Mouse (Mus musculus) embryonic facial prominence, embryonic 13.5 days (tissue): ENCODE data around the gene Hipk1. TPM values are rescaled to one million over a fixed set of nuclear protein-coding genes. Genes with fewer than 3 reads are reported as not detected.
"Not testable (repeated sequence)": the region's sequence is repeated elsewhere in the genome, so short reads cannot be mapped to it uniquely, and the experiment has no call there.

Experiments
- ATAC-seq: fragments of 200-750 bp; cut with Nextera tagmentation; 2 replicates; pipeline ENCODE4 v1.8.0; 2017; ENCODE audit warnings: low read depth; ENCODE audit not compliant: insufficient number of reproducible peaks, insufficient read depth, low FRiP score, low TSS enrichment
- H3K27ac ChIP-seq: fragments of 300-500 bp; sonication (generic); 2 replicates; pipeline ENCODE4 v1.5.1; 2015; ENCODE audit warnings: moderate library complexity, mild to moderate bottlenecking, inconsistent platforms
- H3K27me3 ChIP-seq: fragments of 300-500 bp; sonication (generic); 2 replicates; pipeline ENCODE4 v1.6.1; 2015; ENCODE audit warnings: mild to moderate bottlenecking, inconsistent platforms
- H3K36me3 ChIP-seq: fragments of 300-500 bp; sonication (generic); 2 replicates; pipeline ENCODE4 v1.6.1; 2015; ENCODE audit warnings: mild to moderate bottlenecking, inconsistent platforms
- H3K4me1 ChIP-seq: fragments of 300-500 bp; sonication (generic); 2 replicates; pipeline ENCODE4 v1.6.1; 2015; ENCODE audit warnings: inconsistent platforms
- H3K4me2 ChIP-seq: fragments of 300-500 bp; sonication (generic); 2 replicates; pipeline ENCODE4 v1.6.1; 2015; ENCODE audit warnings: moderate library complexity, mild to moderate bottlenecking, inconsistent platforms
- H3K4me3 ChIP-seq: fragments of 300-500 bp; sonication (generic); 2 replicates; pipeline ENCODE4 v1.5.1; 2015; ENCODE audit warnings: mild to moderate bottlenecking, inconsistent platforms
- H3K9ac ChIP-seq: fragments of 300-500 bp; sonication (generic); 2 replicates; pipeline ENCODE4 v1.6.1; 2015; ENCODE audit warnings: mild to moderate bottlenecking, inconsistent platforms
- H3K9me3 ChIP-seq: fragments of 300-500 bp; sonication (generic); 2 replicates; pipeline ENCODE4 v1.6.1; 2016; ENCODE audit warnings: inconsistent platforms
- WGBS: fragments of 180-500 bp; shearing (Covaris S2); methylation state at CpG from one replicate; pipeline ENCODE4 v1.1.7; 2015; ENCODE audit warnings: mixed read lengths; 5-methylcytosine and 5-hydroxymethylcytosine counted together
- polyA plus RNA-seq: library from polyadenylated mRNA; unstranded; fragments of >200 nt; fragmentation: Nextera tagmentation; extraction: Ambion mirVana; gene quantifications from 2 replicates; pipeline ENCODE4 v1.2.1, GENCODE M21; 2015

Hipk1 gene
- polyA plus RNA-seq, 1 experiment from 2014 or later = 11.6 TPM

DNA sequence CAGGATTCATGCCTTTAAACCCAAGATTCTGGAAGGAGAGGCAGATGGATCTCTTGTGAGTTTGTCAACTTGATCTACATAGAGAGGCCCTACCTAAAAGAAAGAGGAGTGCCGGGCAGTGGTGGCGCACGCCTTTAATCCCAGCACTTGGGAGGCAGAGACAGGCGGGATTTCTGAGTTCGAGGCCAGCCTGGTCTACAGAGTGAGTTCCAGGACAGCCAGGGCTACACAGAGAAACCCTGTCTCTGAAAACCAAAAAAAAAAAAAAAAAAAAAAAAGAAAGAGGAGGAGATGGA is 696 bp upstream of the Hipk1 start:
- H3K9me3 ChIP-seq, H3K4me3 ChIP-seq, H3K27me3 ChIP-seq, H3K9ac ChIP-seq, ATAC-seq, H3K36me3 ChIP-seq, H3K27ac ChIP-seq: not testable (repeated sequence)
- H3K4me2 ChIP-seq = peak overlapping the region; percentile 72; the same call in 1 of the 2 replicates
- WGBS = 79% methylated on average over 5 of the region's 5 CpGs
- peaks cover 26% of the 10 kb centered on the region for H3K4me1 ChIP-seq

DNA sequence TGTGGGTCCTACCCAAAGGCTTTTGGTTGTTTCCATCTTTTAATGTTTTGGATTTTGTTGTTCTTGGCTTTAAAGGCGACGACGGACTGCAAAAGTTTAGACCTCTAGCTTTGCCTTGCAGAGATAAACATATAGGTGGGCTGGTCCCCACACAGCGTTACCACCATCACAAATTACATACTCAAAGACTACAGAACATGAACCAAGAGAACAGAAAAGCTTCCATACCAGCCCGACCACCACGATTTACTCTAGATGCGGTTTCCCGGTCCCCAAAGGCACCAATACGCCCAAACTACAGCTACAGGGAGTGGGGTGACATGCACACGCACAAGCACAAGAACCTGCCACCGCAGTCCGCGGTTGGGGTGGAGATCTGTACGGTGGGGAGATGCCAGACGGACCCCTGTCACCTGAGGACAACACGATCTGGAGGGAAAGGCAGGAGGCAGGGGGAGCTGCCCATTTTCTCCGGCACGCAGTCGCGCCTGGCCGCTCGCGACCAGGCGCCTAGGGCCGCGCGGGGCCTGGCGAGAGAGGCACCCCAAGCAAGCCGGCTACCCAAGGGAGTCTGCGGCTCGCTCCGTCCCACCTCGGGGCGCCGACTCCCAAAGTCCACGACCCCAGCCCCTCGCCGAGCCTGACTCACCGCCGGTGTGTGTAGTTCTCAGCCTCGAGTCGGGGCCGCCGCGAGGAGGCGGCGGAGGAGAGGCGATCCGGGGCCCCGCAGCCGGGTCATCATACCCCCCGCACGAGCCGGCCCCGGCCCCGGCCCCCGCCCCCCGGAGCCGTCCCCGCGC is 817 bp downstream of the Hipk1 start:
- Histone ChIP-seq H3K4me1 (peaks cover 26% of the 10 kb centered on the region), H3K36me3 (no peaks in the 10 kb centered on the region), H3K4me2 (peak overlapping the region; percentile 72), H3K9ac (peak overlapping the region; percentile 96), H3K27me3 (no peaks in the 10 kb centered on the region), H3K27ac (peak overlapping the region; percentile 89), H3K9me3 (no peaks in the 10 kb centered on the region), H3K4me3 (peak overlapping the region; percentile 94)
- WGBS = under 1% methylated on average over 53 of the region's 61 CpGs
- peak; percentile 77 for ATAC-seq

DNA sequence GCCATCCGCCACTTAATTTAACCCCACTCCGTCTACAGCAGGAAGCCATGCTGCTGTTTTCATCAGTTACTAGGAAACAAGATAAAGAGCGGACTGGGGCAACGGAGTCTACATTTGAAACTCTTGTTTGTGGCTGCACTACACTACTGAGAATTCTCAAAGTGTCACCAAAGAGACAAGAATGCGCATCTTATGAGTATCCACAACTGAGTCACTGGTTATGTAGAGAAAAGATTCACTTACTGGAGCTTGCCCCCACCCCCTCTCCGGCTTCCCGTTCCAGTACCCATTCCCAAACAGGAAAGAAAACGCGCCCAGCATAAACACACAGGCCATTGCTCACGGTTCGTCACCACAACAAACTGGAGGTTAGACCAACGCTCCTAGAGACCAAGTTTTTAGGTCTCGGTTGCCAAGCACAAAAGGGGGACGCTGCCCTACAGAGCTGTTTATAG is 1.4 kb downstream of the Hipk1 start:
- no peak for ATAC-seq
- Histone ChIP-seq H3K36me3 (no peaks in the 10 kb centered on the region), H3K9ac (peak overlapping the region; percentile 96), H3K27me3 (no peaks in the 10 kb centered on the region), H3K27ac (peak overlapping the region; percentile 89), H3K9me3 (no peaks in the 10 kb centered on the region), H3K4me2 (peak overlapping the region; percentile 72), H3K4me1 (peaks cover 26% of the 10 kb centered on the region), H3K4me3 (peak overlapping the region; percentile 94)
- 3% methylated on average over 14 of the region's 14 CpGs for WGBS

- ATAC-seq = no peak
- no peaks in the 10 kb centered on the region for H3K36me3 ChIP-seq
- H3K4me2 ChIP-seq = peak overlapping the region; percentile 72
- no peaks in the 10 kb centered on the region for H3K27me3 ChIP-seq
- WGBS = 67% methylated on average over 7 of the region's 7 CpGs
- H3K27ac ChIP-seq = no peak overlapping the region
- no peak overlapping the region for H3K9ac ChIP-seq
- H3K4me3 ChIP-seq = peak overlapping the region; percentile 94
- peaks cover 26% of the 10 kb centered on the region for H3K4me1 ChIP-seq
- no peaks in the 10 kb centered on the region for H3K9me3 ChIP-seq
These were observed 2.3 kb downstream of the Hipk1 start for GRCm38 (mm10) chr3:103789096-103789495.

GRCm38 (mm10) chr3:103787225-103787624 is 4.1 kb downstream of the Hipk1 start:
- Histone ChIP-seq H3K36me3 (no peaks in the 10 kb centered on the region), H3K27ac (0 out of 2 replicates have a peak overlapping the region, but pooled peaks have one; percentile 28), H3K9ac (no peak overlapping the region), H3K4me2 (no peak overlapping the region), H3K4me3 (no peak overlapping the region), H3K9me3 (no peaks in the 10 kb centered on the region), H3K4me1 (peaks cover 33% of the 10 kb centered on the region), H3K27me3 (no peaks in the 10 kb centered on the region)
- WGBS = 68% methylated on average over 7 of the region's 7 CpGs
- ATAC-seq = no peak

DNA sequence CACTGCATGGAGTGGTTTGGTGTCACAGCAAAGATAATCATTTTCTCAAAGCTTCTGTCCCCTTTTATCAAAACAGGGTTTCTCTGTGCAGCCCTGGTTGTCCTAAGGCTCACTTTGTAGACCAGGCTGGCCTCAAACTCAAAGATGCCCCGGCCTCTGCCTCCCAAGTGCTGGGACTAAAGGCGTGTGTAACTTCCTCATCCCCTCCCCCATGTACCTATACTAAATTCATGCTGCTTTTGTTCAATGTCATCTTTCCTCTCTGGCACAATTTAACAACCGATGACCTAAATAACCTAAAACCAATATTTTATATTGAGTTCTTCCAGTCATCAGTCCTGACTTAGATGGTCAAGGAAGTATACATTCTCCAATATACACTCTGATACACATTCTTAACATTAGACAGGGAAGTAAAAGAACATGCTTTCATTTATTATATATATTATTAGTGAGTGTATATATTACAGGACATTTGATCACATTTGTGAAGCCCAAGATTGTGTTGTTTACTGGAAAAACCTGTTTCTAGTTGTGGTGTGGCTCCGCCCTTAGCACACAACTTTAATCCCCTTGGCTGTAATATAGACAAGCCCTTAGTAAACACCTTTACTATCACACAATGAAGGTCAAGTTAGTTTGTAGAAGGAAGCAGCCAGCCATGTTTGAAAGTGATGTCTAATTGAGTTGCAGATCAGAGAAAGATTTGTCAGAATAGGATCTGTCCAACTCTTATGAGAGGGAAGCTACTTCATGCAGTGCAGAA is 8.3 kb downstream of the Hipk1 start:
- ATAC-seq = no peak
- H3K36me3 ChIP-seq = peaks cover 4% of the 10 kb centered on the region; the same call in 1 of the 2 replicates
- 81% methylated on average over 4 of the region's 4 CpGs for WGBS
- peaks cover 13% of the 10 kb centered on the region for H3K4me1 ChIP-seq
- H3K27me3 ChIP-seq = no peaks in the 10 kb centered on the region
- no peak overlapping the region for H3K4me2 ChIP-seq
- H3K9ac ChIP-seq = no peak overlapping the region
- H3K9me3 ChIP-seq = no peaks in the 10 kb centered on the region
- no peak overlapping the region for H3K4me3 ChIP-seq
- H3K27ac ChIP-seq = no peak overlapping the region

DNA sequence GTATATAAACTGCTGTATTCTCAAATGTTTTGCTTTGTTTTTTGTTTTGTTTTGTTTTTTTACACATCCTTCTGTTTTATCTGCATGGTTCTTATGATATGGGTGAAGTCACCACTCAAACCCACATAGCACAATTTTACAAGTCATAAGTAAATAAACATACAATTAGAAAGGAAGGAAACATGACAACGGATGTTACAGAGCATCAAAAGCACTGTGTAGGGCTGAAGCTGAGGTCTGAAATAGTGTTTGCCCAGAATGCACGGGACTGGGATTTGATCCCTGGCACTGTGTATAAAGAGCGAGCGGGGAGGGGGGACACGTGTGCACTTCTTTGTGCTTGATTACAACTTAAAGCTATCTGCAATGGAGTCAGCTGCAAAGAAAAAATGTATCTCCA is 10.6 kb downstream of the Hipk1 start:
- H3K9ac ChIP-seq = no peak overlapping the region
- H3K9me3 ChIP-seq = no peaks in the 10 kb centered on the region
- H3K4me3 ChIP-seq = no peak overlapping the region
- no peak for ATAC-seq
- no peak overlapping the region for H3K4me2 ChIP-seq
- WGBS = 82% methylated on average over 5 of the region's 5 CpGs
- H3K36me3 ChIP-seq = peaks cover 19% of the 10 kb centered on the region
- no peaks in the 10 kb centered on the region for H3K27me3 ChIP-seq
- H3K4me1 ChIP-seq = peaks cover 7% of the 10 kb centered on the region; the same call in 1 of the 2 replicates
- H3K27ac ChIP-seq = no peak overlapping the region

DNA sequence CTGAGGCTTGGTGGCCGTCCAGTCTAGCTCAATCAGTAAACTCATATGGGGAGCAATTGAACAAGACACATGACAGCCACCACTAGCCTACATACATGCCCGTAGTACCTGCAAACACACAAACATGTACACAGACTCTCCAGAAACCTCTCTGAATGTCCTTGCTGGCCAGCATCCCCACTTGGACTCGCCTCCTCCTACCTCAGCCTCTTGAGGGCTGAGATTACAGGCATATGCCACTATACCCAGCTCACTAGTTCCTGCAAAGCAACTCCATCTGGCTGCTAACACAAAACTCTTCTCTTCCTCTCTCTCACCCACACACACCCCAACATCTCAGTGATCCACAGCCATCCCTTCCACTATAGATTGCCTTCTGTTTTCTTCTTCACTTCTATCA is 11.1 kb downstream of the Hipk1 start:
- Histone ChIP-seq H3K27ac (no peak overlapping the region), H3K4me2 (no peak overlapping the region), H3K4me3 (no peak overlapping the region), H3K4me1 (peaks cover 7% of the 10 kb centered on the region; the same call in 1 of the 2 replicates), H3K9me3 (no peaks in the 10 kb centered on the region), H3K9ac (no peak overlapping the region), H3K36me3 (peaks cover 23% of the 10 kb centered on the region), H3K27me3 (no peaks in the 10 kb centered on the region)
- ATAC-seq = no peak
- WGBS = 87% methylated on average over 3 of the region's 3 CpGs

DNA sequence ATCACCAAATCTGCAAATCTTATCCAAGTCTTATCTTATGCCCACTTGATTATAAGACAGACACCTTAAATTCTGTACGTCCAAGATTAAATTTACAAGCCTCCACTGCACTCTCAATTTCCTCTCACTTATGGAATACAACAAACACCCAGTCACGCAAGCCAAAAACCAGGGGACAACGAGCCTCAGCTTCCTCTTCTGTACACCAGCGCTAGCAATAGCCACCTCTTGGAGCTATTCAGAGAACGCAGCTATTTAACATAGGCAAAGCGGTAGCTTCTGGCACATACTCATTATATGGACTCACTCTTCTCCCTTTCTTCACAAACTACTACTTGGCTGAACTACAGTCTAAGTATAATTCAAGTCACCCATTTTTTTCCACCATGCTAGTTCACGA is 12.2 kb downstream of the Hipk1 start:
- H3K36me3 ChIP-seq = peaks cover 23% of the 10 kb centered on the region
- no peak for ATAC-seq
- H3K27ac ChIP-seq = no peak overlapping the region
- no peak overlapping the region for H3K4me3 ChIP-seq
- no peaks in the 10 kb centered on the region for H3K9me3 ChIP-seq
- H3K4me2 ChIP-seq = no peak overlapping the region
- H3K9ac ChIP-seq = no peak overlapping the region
- WGBS = 87% methylated on average over 7 of the region's 7 CpGs
- H3K27me3 ChIP-seq = no peaks in the 10 kb centered on the region
- H3K4me1 ChIP-seq = peaks cover 7% of the 10 kb centered on the region; the same call in 1 of the 2 replicates

GRCm38 (mm10) chr3:103778660-103779059 is 12.7 kb downstream of the Hipk1 start:
- no peak overlapping the region for H3K27ac ChIP-seq
- WGBS = 84% methylated on average over 6 of the region's 6 CpGs
- H3K9me3 ChIP-seq = no peaks in the 10 kb centered on the region
- peaks cover 4% of the 10 kb centered on the region; the same call in 1 of the 2 replicates for H3K4me1 ChIP-seq
- no peak for ATAC-seq
- no peak overlapping the region for H3K9ac ChIP-seq
- H3K27me3 ChIP-seq = no peaks in the 10 kb centered on the region
- no peak overlapping the region for H3K4me2 ChIP-seq
- H3K36me3 ChIP-seq = peaks cover 23% of the 10 kb centered on the region
- H3K4me3 ChIP-seq = no peak overlapping the region

- Histone ChIP-seq H3K9me3 (no peaks in the 10 kb centered on the region), H3K36me3 (peaks cover 26% of the 10 kb centered on the region), H3K27ac (no peak overlapping the region), H3K4me2 (no peak overlapping the region), H3K27me3 (no peaks in the 10 kb centered on the region), H3K9ac (no peak overlapping the region), H3K4me3 (no peak overlapping the region), H3K4me1 (peaks cover 2% of the 10 kb centered on the region; the same call in 1 of the 2 replicates)
- no peak for ATAC-seq
- WGBS = 90% methylated on average over 11 of the region's 11 CpGs
These were observed 13.4 kb downstream of the Hipk1 start for GRCm38 (mm10) chr3:103777940-103778339.

DNA sequence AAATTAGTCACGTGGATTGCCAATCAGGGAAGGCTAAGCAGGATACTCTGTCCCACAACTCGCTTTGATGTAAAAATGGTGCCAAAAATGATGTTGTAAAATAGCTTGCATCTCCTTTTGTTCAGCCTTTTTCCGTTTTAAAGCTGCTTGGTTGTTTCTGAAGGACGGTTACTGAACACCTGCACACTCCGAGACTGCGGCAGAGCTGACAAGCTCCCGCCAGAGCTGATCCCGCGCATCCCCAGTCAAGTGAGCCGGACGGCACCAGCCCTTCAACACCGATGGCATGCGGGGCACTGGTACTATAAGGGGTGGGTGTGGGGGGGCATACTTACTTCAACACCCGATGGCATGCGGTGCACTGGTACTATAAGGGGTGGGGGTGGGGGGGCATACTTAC is 17.4 kb downstream of the Hipk1 start:
- H3K9me3 ChIP-seq = no peaks in the 10 kb centered on the region
- H3K4me1 ChIP-seq = peaks cover 7% of the 10 kb centered on the region
- no peak for ATAC-seq
- WGBS = 90% methylated on average over 15 of the region's 15 CpGs
- H3K4me2 ChIP-seq = no peak overlapping the region
- no peaks in the 10 kb centered on the region for H3K27me3 ChIP-seq
- H3K36me3 ChIP-seq = peaks cover 38% of the 10 kb centered on the region
- H3K27ac ChIP-seq = no peak overlapping the region
- H3K4me3 ChIP-seq = no peak overlapping the region
- H3K9ac ChIP-seq = no peak overlapping the region
